Mouse (Mus musculus) olfactory bulb, adult 2 months (tissue): ENCODE data around the gene Traf1.

Source experiments
- CTCF ChIP-seq: fragments of 200-500 bp; IDR thresholded peaks from 2 replicates; pipeline ENCODE4 v1.5.1; 2012; ENCODE audit warnings: low read depth, mild to moderate bottlenecking, low read length, moderate library complexity; ENCODE audit not compliant: insufficient read depth
- POLR2A ChIP-seq: fragments of 200-500 bp; IDR thresholded peaks from 2 replicates; pipeline ENCODE4 v1.6.1; 2012; ENCODE audit warnings: mild to moderate bottlenecking, low read depth, low read length, moderate library complexity; ENCODE audit not compliant: insufficient read depth

DNA sequence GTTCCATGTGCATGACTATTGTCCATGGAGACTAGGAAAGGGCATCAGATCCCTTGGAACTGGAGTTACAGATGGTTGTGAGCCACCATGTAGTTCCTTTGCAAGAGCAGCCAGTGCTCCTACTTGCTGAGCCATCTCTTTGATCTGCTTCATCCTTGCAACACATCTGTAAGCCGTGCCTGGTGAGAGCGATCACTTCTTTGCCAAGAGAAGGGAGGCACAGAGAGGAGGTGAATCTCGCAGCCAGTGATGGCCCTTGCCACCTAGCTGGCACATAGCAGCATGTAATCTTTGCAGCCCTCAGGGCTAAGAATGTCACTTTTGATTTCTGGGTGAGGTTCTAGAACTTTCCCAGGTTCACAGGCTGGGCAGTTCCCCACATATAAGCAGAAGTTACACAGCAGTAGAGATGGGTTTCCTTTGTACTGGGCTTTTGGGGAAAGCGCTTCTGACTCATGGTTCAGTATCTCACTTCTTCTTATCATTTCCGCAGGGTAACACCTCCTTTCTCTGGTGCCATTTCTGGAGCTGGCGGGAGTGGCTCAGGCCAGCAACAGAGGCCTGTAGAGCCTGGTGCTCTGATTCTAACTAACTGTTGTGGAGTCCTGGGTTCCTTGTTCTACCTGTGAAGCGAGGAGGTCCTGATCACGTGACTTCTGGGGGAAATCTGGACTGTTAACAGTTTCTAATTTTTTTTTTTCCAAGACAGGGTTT is 15.5 kb upstream of the Traf1 start:
- TF ChIP-seq CTCF (no peak), POLR2A (no peak)
